Mouse (Mus musculus) E14TG2a.4 (cell line): ENCODE data around the gene Csf2.

ENCODE experiments used
- H3K27me3 ChIP-seq: 2 replicates; pipeline ENCODE4 v1.6.1; 2014; ENCODE audit warnings: low read length, control low read depth; ENCODE audit not compliant: insufficient read depth
- H3K36me3 ChIP-seq: 2 replicates; pipeline ENCODE4 v1.6.1; 2014; ENCODE audit warnings: low read length, control low read depth; ENCODE audit not compliant: insufficient read depth
- H3K4me1 ChIP-seq: replicated peaks from 2 replicates; pipeline ENCODE4 v1.6.1; 2014; ENCODE audit warnings: low read depth, low read length, control low read depth
- H3K4me3 ChIP-seq: replicated peaks from 2 replicates; pipeline ENCODE4 v1.5.1; 2014; ENCODE audit warnings: mild to moderate bottlenecking, low read length
- H3K9me3 ChIP-seq: 2 replicates; pipeline ENCODE4 v1.6.1; 2014; ENCODE audit warnings: low read length, control low read depth
- CTCF ChIP-seq: conservative IDR thresholded peaks from 2 replicates; pipeline ENCODE4 v1.5.1; 2014; ENCODE audit warnings: low read length
- NANOG ChIP-seq: IDR thresholded peaks from 2 replicates; pipeline ENCODE4 v1.6.1; 2014; ENCODE audit warnings: borderline replicate concordance, low read length, mixed read lengths
- POU5F1 ChIP-seq: IDR thresholded peaks from 2 replicates; pipeline ENCODE4 v1.6.1; 2014; ENCODE audit warnings: low read length, borderline replicate concordance

Gene Csf2

GRCm38 (mm10) chr11:54204781-54205180, 44.7 kb downstream of the Csf2 start:
- H3K4me3 ChIP-seq: no peak overlapping the region
- H3K36me3 ChIP-seq: no peaks in the 10 kb centered on the region

GRCm38 (mm10) chr11:54203162-54203561, 46.3 kb downstream of the Csf2 start:
- Histone ChIP-seq H3K27me3 (no peaks in the 10 kb centered on the region), H3K4me3 (no peak overlapping the region), H3K9me3 (no peaks in the 10 kb centered on the region; the same call in 1 of the 2 replicates), H3K4me1 (peaks cover 42% of the 10 kb centered on the region), H3K36me3 (no peaks in the 10 kb centered on the region)
- TF ChIP-seq CTCF (no peak), NANOG (no peak), POU5F1 (no peak)

More at GRCm38 (mm10) chr11:54204781-54205180, 44.7 kb downstream of the Csf2 start:
- H3K9me3 ChIP-seq: no peaks in the 10 kb centered on the region
- TF ChIP-seq POU5F1: no peak
- no peak for TF ChIP-seq CTCF
- TF ChIP-seq NANOG: no peak
- no peaks in the 10 kb centered on the region for H3K27me3 ChIP-seq
- peaks cover 36% of the 10 kb centered on the region for H3K4me1 ChIP-seq

- no peak overlapping the region for H3K4me3 ChIP-seq
- no peaks in the 10 kb centered on the region for H3K27me3 ChIP-seq
- no peak; the same call in 1 of the 2 replicates for TF ChIP-seq NANOG
- no peak for TF ChIP-seq CTCF
- no peak for TF ChIP-seq POU5F1
- H3K36me3 ChIP-seq: no peaks in the 10 kb centered on the region
- no peaks in the 10 kb centered on the region; the same call in 1 of the 2 replicates for H3K9me3 ChIP-seq
- peaks cover 44% of the 10 kb centered on the region for H3K4me1 ChIP-seq
Measured at GRCm38 (mm10) chr11:54201881-54202685, 47.4 kb downstream of the Csf2 start.

GRCm38 (mm10) chr11:54201287-54201773, 48.1 kb downstream of the Csf2 start:
- TF ChIP-seq NANOG: no peak
- no peak for TF ChIP-seq POU5F1
- no peak for TF ChIP-seq CTCF
- H3K4me3 ChIP-seq: no peak overlapping the region
- H3K36me3 ChIP-seq: no peaks in the 10 kb centered on the region
- H3K27me3 ChIP-seq: no peaks in the 10 kb centered on the region
- no peaks in the 10 kb centered on the region; the same call in 1 of the 2 replicates for H3K9me3 ChIP-seq
- H3K4me1 ChIP-seq: peaks cover 44% of the 10 kb centered on the region
